Mouse (Mus musculus): ENCODE data around the gene Evpl.

DNA sequence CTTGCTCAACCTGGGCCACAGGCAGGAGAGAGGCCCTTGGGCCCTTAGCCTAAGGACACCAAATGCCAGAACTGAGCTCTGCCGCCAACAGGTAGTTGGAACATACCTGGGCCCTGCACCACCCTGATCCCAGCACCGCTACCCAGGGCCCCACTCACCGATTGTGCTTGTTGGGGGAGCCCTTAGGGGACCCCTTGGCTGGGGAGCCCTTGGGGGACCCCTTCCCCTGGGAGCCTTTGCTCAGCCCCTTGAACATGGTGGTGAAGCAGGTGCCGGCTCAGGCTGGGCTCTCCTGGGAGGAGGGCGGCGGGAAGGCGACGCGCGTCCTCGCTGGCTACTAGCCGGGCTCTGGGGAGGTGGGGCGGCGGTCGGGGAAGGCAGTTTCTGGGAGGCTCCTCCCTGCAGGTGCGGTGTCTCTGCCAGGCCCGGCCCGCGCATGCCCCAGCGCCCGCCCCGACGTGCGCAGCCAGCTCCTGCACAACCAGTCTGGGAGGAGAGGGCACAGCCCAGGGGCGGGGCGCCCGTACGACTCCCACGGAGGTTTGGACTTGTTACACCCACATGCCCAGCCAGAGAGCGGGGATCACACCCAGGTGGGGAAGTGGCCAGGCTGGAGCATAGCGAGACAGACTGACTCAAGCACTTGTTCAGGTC lies at the start of gene Evpl:
- TF ChIP-seq POLR2A (IDR thresholded peaks at IDR 0.05; ENCODE audit: low read depth, low read length) (peak; percentile 65), CTCF (conservative IDR thresholded peaks at IDR 0.05; ENCODE audit: insufficient read depth, insufficient read length, low read depth, low read length) (no peak)

Measured in kidney, adult 2 months (tissue).